Mouse (Mus musculus) ES-E14 (cell line): ENCODE results near the gene BC049715. TPM values are rescaled to one million over a fixed set of nuclear protein-coding genes. Genes with fewer than 3 reads are reported as not detected.

Experiments
- DNase-seq: peaks from one replicate; pipeline ENCODE4 v3.0.0-alpha.2; 2013; ENCODE audit warnings: low read depth, low spot score
- H3K27ac ChIP-seq: 2 replicates; pipeline ENCODE4 v1.5.1; 2012; ENCODE audit warnings: low read depth, mild to moderate bottlenecking, low read length, moderate library complexity, mixed read lengths; ENCODE audit not compliant: poor library complexity, insufficient read depth, severe bottlenecking
- H3K36me3 ChIP-seq: 2 replicates; pipeline ENCODE4 v1.6.1; 2012; ENCODE audit warnings: mild to moderate bottlenecking, low read length, moderate library complexity, mixed read lengths; ENCODE audit not compliant: control insufficient read depth, poor library complexity, insufficient read depth, severe bottlenecking
- H3K4me1 ChIP-seq, 2 experiments: fragments of 150-350 bp in 1 of 2; sonication (generic) in 1 of 2; 2 replicates each; pipeline ENCODE4 v1.6.1; 2012; ENCODE audit warnings: low read length in 2 of 2, mild to moderate bottlenecking in 1 of 2, mixed read lengths in 1 of 2; ENCODE audit not compliant: control insufficient read depth in 2 of 2, insufficient read depth in 2 of 2, poor library complexity in 1 of 2
- H3K4me3 ChIP-seq, 2 experiments: fragments of 150-350 bp in 1 of 2; sonication (generic) in 1 of 2; 2 replicates each; pipeline ENCODE4 v1.5.1; 2012; ENCODE audit warnings: low read length in 2 of 2, low read depth in 1 of 2, mild to moderate bottlenecking in 1 of 2, mixed read lengths in 1 of 2; ENCODE audit not compliant: insufficient read depth in 1 of 2, poor library complexity in 1 of 2, severe bottlenecking in 1 of 2
- H3K9ac ChIP-seq: 2 replicates; pipeline ENCODE4 v1.6.1; 2012; ENCODE audit warnings: low read depth, mild to moderate bottlenecking, low read length, mixed read lengths; ENCODE audit not compliant: poor library complexity, insufficient read depth, severe bottlenecking
- H3K9me3 ChIP-seq: fragments of 150-350 bp; sonication (generic); 2 replicates; pipeline ENCODE4 v1.6.1; 2012; ENCODE audit warnings: low read depth, mild to moderate bottlenecking, low read length; ENCODE audit not compliant: control insufficient read depth, insufficient read depth
- CHD2 ChIP-seq: IDR thresholded peaks from 2 replicates; pipeline ENCODE4 v1.6.1; 2014; ENCODE audit warnings: mild to moderate bottlenecking, low read depth, low read length, inconsistent platforms
- HCFC1 ChIP-seq: IDR thresholded peaks from 2 replicates; pipeline ENCODE4 v1.6.1; 2012; ENCODE audit warnings: low read length, inconsistent platforms, borderline replicate concordance; ENCODE audit not compliant: insufficient read depth
- MAFK ChIP-seq: IDR thresholded peaks from 2 replicates; pipeline ENCODE4 v1.6.1; 2014; ENCODE audit warnings: mild to moderate bottlenecking, low read depth, low read length, inconsistent platforms; ENCODE audit not compliant: insufficient read depth
- ZC3H11A ChIP-seq: IDR thresholded peaks from 2 replicates; pipeline ENCODE4 v1.6.1; 2012; ENCODE audit warnings: low read depth, mild to moderate bottlenecking, inconsistent platforms, low read length, borderline replicate concordance
- ZNF384 ChIP-seq: IDR thresholded peaks from 2 replicates; pipeline ENCODE4 v1.6.1; 2012; ENCODE audit warnings: low read depth, low read length, inconsistent platforms
- in situ Hi-C, 2 experiments: fragments of 600-800 bp; cut with MboI; formaldehyde crosslinking; loops; one replicate each; pipeline ENCODE4 v1.15.1; 2025; ENCODE audit warnings: low sequenced_read_pairs in 2 of 2, inconsistent platforms in 1 of 2; ENCODE audit not compliant: unreplicated experiment in 2 of 2
- total RNA-seq: library from RNA; depleted of rRNA; stranded (reverse); fragments of 300-350 nt; gene quantifications from 2 replicates; pipeline ENCODE4 v1.2.3, GENCODE M21; 2012

Gene BC049715
- total RNA-seq, 1 experiment = 1.2 TPM

GRCm38 (mm10) chr6:136866150-136866549, 38.7 kb downstream of the BC049715 start:
- no peaks in the 10 kb centered on the region for H3K4me1 ChIP-seq
- no peak overlapping the region for H3K9ac ChIP-seq
- no peak overlapping the region for H3K27ac ChIP-seq
- no peak for DNase-seq
- H3K36me3 ChIP-seq = no peaks in the 10 kb centered on the region
- no peaks in the 10 kb centered on the region for H3K9me3 ChIP-seq
- in situ Hi-C loops = no loop called here
- TF ChIP-seq ZNF384 = no peak
- no peak for TF ChIP-seq HCFC1
- no peak for TF ChIP-seq MAFK
- TF ChIP-seq ZC3H11A = no peak
- no peak for TF ChIP-seq CHD2
- no peak overlapping the region for H3K4me3 ChIP-seq

DNA sequence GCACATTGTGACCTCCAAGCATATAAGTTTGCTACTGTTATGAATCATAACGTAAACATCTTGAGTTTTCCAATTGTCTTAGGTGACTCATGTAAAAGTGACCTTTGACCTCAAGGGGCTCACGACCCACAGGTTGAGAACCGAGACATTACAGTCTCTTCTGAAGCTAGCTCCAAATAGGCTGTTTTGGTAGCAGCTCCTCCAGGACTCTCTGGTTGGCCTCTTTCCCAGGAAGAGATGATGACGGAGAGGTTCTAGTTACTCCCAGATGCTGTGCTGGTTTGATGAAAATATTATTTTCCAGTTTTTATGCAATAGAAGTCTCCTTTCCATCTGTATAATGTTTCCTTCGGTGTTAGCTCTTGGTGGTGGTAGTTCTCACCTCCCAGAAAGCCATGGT, 41.5 kb downstream of the BC049715 start:
- Histone ChIP-seq H3K4me1 (no peaks in the 10 kb centered on the region), H3K9me3 (no peaks in the 10 kb centered on the region), H3K27ac (no peak overlapping the region), H3K9ac (no peak overlapping the region), H3K4me3 (no peak overlapping the region), H3K36me3 (no peaks in the 10 kb centered on the region)
- TF ChIP-seq MAFK (no peak), ZC3H11A (no peak), CHD2 (no peak), HCFC1 (no peak), ZNF384 (no peak)
- DNase-seq = no peak
- in situ Hi-C loops = no loop called here

GRCm38 (mm10) chr6:136874599-136874998, 47.2 kb downstream of the BC049715 start:
- no peaks in the 10 kb centered on the region for H3K4me1 ChIP-seq

DNA sequence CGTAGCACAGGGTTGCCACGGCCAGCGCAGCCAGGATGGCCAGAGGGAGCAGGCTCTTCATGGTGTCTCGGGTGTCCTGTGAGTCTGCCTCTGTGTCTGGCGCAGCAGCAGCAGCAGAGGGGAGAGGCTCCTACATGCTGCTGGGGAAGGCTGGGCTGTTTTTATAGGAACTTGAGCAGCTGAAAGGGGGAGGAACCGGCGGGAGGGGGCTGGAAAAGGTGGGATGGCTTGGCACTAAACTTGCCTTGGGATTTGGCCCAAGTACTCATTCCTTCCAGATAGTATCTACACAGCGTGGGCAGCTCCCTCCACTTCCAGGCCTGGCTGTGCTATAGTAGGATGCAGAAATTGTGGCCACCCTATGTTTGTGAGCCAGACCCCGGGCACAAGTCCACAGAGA, 48.2 kb downstream of the BC049715 start, which contains the start of gene Mgp:
Gene Mgp, minus strand, starts transcription at position 154 of the 400 bp plus-strand sequence.
- H3K9me3 ChIP-seq = no peaks in the 10 kb centered on the region
- H3K4me3 ChIP-seq = no peak within 1 kb of the TSS
- H3K27ac ChIP-seq = no peak within 1 kb of the TSS
- no peaks in the 10 kb centered on the region for H3K4me1 ChIP-seq
- no peak within 1 kb of the TSS for H3K9ac ChIP-seq
- no peak for DNase-seq
- no peak for TF ChIP-seq CHD2
- TF ChIP-seq HCFC1 = no peak
- TF ChIP-seq ZC3H11A = no peak
- TF ChIP-seq ZNF384 = no peak
- no peak for TF ChIP-seq MAFK
- no peaks in the 10 kb centered on the region for H3K36me3 ChIP-seq
- in situ Hi-C loops = no loop called here

More at GRCm38 (mm10) chr6:136874599-136874998, 47.2 kb downstream of the BC049715 start:
- no peak for TF ChIP-seq ZC3H11A
- TF ChIP-seq MAFK = no peak
- TF ChIP-seq CHD2 = no peak
- no peak for TF ChIP-seq HCFC1
- TF ChIP-seq ZNF384 = no peak
- Histone ChIP-seq H3K4me3 (no peak overlapping the region), H3K36me3 (no peaks in the 10 kb centered on the region), H3K27ac (no peak overlapping the region), H3K9ac (no peak overlapping the region), H3K9me3 (no peaks in the 10 kb centered on the region)
- in situ Hi-C loops = no loop called here
- DNase-seq = no peak

DNA sequence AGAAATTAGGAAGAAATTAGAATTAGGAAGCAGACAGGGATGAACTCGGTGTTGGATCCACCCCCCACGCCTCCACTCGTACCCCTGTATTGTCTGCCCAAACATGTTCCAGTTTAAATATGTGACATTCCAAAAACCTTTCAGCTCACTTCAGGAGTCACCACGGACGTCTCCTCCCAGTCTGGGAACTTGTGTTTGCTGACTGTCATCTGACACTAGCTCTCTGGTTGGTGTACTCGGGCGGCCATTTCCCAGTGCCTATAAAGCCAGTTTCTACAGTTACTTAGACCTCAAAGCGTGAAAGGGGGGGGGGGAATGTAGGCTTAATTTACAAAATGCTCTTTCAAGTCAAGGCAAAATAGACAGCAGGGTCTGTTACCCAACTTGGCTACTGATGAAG, 54.3 kb downstream of the BC049715 start:
- TF ChIP-seq MAFK (no peak), ZNF384 (no peak), HCFC1 (no peak), ZC3H11A (no peak), CHD2 (no peak)
- in situ Hi-C loops = no loop called here
- no peak for DNase-seq
- Histone ChIP-seq H3K27ac (no peak overlapping the region), H3K4me1 (no peaks in the 10 kb centered on the region), H3K9ac (no peak overlapping the region), H3K9me3 (no peaks in the 10 kb centered on the region), H3K36me3 (no peaks in the 10 kb centered on the region), H3K4me3 (no peak overlapping the region)
